ENCODE assay signal across 7 mouse cellular contexts in genomic region chr17:13043846-13044673, GRCm38 (mm10). TPM values are rescaled to one million over a fixed set of nuclear protein-coding genes. Genes with fewer than 3 reads are reported as not detected.
A peak's percentile ranks its signal among the peaks of the same experiment; 100 is the strongest.
DNase-seq lines count a peak whose midpoint lies in the region; ATAC-seq and TF ChIP-seq lines count a peak whose summit lies in the region.
"Not testable (repeated sequence)": the region's sequence is repeated elsewhere in the genome, so short reads cannot be mapped to it uniquely, and the experiment has no call there.

No protein-coding gene starts in this region.

- H3K4me3 ChIP-seq in intestine, postnatal 0 days (ENCODE audit: low read depth, low read length): not testable (repeated sequence)

- DNase-seq in adrenal gland, adult 8-10 months: peak; percentile 23
- DNase-seq in embryo, embryonic 9.5 days (ENCODE audit: extremely low spot score): peak; percentile 30
- peak; percentile 38 to 74 for DNase-seq in left cerebral cortex, adult 9 months (ENCODE audit: low spot score in 2 of 2)
- DNase-seq in right cerebral cortex, adult 18-20 months: peak; percentile 62

- not testable (repeated sequence) for H3K27me3 ChIP-seq in intestine, postnatal 0 days (replicated peaks; ENCODE audit: control insufficient read depth, insufficient read depth, low read length)

- peak; percentile 85 for ATAC-seq in granulocyte monocyte progenitor cell, adult 5-6 weeks (replicated peaks; ENCODE audit: poor library complexity, severe bottlenecking)
- peak; percentile 39; the same call in 1 of the 2 replicates for ATAC-seq in intestine, postnatal 0 days
- peak; percentile 90 for ATAC-seq in megakaryocyte, adult 5-6 weeks (ENCODE audit: poor library complexity, severe bottlenecking)

- H3K4me2 ChIP-seq in intestine, postnatal 0 days (replicated peaks; ENCODE audit: low read depth): not testable (repeated sequence)

- H3K4me1 ChIP-seq in intestine, postnatal 0 days (replicated peaks; ENCODE audit: control insufficient read depth, insufficient read depth, low read length): not testable (repeated sequence)

- H3K36me3 ChIP-seq in intestine, postnatal 0 days (ENCODE audit: control insufficient read depth, insufficient read depth): not testable (repeated sequence)

- WGBS in intestine, postnatal 0 days: 4% methylated on average over 3 of the region's 4 CpGs

- TF ChIP-seq CTCF in intestine, postnatal 0 days (IDR thresholded peaks at IDR 0.05; ENCODE audit: low read depth): peak; percentile 73

- not testable (repeated sequence) for H3K9ac ChIP-seq in intestine, postnatal 0 days (ENCODE audit: low read depth, low read length)

- not testable (repeated sequence) for H3K9me3 ChIP-seq in intestine, postnatal 0 days (ENCODE audit: control insufficient read depth)

- not testable (repeated sequence) for H3K27ac ChIP-seq in intestine, postnatal 0 days (ENCODE audit: low read depth, low read length)

RNA-seq across cellular contexts. Expression of gene Gpr31b, which starts 8.0 kb away (rescaled TPM):
- total RNA-seq in adrenal gland, adult 8-10 months (2022): under 1 TPM in 3 of 4 experiments, not detected in 1; 0.51 to 0.92 (median 0.63) TPM
- total RNA-seq in granulocyte monocyte progenitor cell, adult 5-6 weeks (2014; fragmentation: Nextera tagmentation): not detected in 2 replicates
- 0.21 and 1.6 TPM in 2 replicates for total RNA-seq in granulocyte monocyte progenitor cell, adult 5-6 weeks (2017)
- 0.13 TPM in 1 of 2 replicates, not detected in the other for polyA plus RNA-seq in intestine, postnatal 0 days (2015; fragmentation: Nextera tagmentation; extraction: Ambion mirVana)
- total RNA-seq in megakaryocyte, adult 5-6 weeks (2015): not detected in 2 replicates
- 0.81 TPM in 1 of 2 replicates, not detected in the other for total RNA-seq in megakaryocyte, adult 5-6 weeks (2017)

RNA-seq across cellular contexts. Expression of gene Tcp10b, which starts 16.8 kb away (rescaled TPM):
- 1 to 10 TPM in 2 of 4 experiments, under 1 TPM in 2; 0.61 to 2.7 (median 1.1) TPM for total RNA-seq in adrenal gland, adult 8-10 months (2022)
- total RNA-seq in granulocyte monocyte progenitor cell, adult 5-6 weeks (2014; fragmentation: Nextera tagmentation): not detected in 2 replicates
- total RNA-seq in granulocyte monocyte progenitor cell, adult 5-6 weeks (2017): not detected in 2 replicates
- polyA plus RNA-seq in intestine, postnatal 0 days (2015; fragmentation: Nextera tagmentation; extraction: Ambion mirVana): 0.07 and 0.10 TPM in 2 replicates
- total RNA-seq in megakaryocyte, adult 5-6 weeks (2015): 0.04 TPM in 1 of 2 replicates, not detected in the other
- total RNA-seq in megakaryocyte, adult 5-6 weeks (2017): not detected in 2 replicates

RNA-seq across cellular contexts. Expression of gene Sod2, which starts 37.4 kb away (rescaled TPM):
- 100 to 1,000 TPM; 251 to 373 (median 320) TPM for total RNA-seq in adrenal gland, adult 8-10 months (2022)
- 53.7 and 64.0 TPM in 2 replicates for total RNA-seq in granulocyte monocyte progenitor cell, adult 5-6 weeks (2014; fragmentation: Nextera tagmentation)
- total RNA-seq in granulocyte monocyte progenitor cell, adult 5-6 weeks (2017): 79.6 and 99.7 TPM in 2 replicates
- 125 and 138 TPM in 2 replicates for polyA plus RNA-seq in intestine, postnatal 0 days (2015; fragmentation: Nextera tagmentation; extraction: Ambion mirVana)
- 57.6 and 73.8 TPM in 2 replicates for total RNA-seq in megakaryocyte, adult 5-6 weeks (2015)
- 23.3 and 40.3 TPM in 2 replicates for total RNA-seq in megakaryocyte, adult 5-6 weeks (2017)

RNA-seq across cellular contexts. Expression of gene Wtap, which starts 50.1 kb away (rescaled TPM):
- 10 to 100 TPM; 56.8 to 69.3 (median 63.1) TPM for total RNA-seq in adrenal gland, adult 8-10 months (2022)
- total RNA-seq in granulocyte monocyte progenitor cell, adult 5-6 weeks (2014; fragmentation: Nextera tagmentation): 82.6 and 83.4 TPM in 2 replicates
- 208 and 223 TPM in 2 replicates for total RNA-seq in granulocyte monocyte progenitor cell, adult 5-6 weeks (2017)
- polyA plus RNA-seq in intestine, postnatal 0 days (2015; fragmentation: Nextera tagmentation; extraction: Ambion mirVana): 86.8 and 87.2 TPM in 2 replicates
- total RNA-seq in megakaryocyte, adult 5-6 weeks (2015): 114 and 116 TPM in 2 replicates
- total RNA-seq in megakaryocyte, adult 5-6 weeks (2017): 246 and 306 TPM in 2 replicates

Comparison
In these comparisons a context has a peak if more than half of its experiments do, and no peak if none do; other contexts are left out.
1. ATAC-seq: peak in every context shown above with its lines; median percentile 90 in megakaryocyte, adult 5-6 weeks; 85 in granulocyte monocyte progenitor cell, adult 5-6 weeks; 39 in intestine, postnatal 0 days.